Mouse (Mus musculus): ENCODE measurements around the gene Olfr1511. TPM values are rescaled to one million over a fixed set of nuclear protein-coding genes. Genes with fewer than 3 reads are reported as not detected.

The Olfr1511 gene
- not detected in 2 replicates for polyA plus RNA-seq (2012; rRNA removed)

GRCm38 (mm10) chr14:52397279-52397678 is at the start of gene Olfr1511:
Gene Olfr1511 (minus strand): TSS chr14:52397379.

DNA sequence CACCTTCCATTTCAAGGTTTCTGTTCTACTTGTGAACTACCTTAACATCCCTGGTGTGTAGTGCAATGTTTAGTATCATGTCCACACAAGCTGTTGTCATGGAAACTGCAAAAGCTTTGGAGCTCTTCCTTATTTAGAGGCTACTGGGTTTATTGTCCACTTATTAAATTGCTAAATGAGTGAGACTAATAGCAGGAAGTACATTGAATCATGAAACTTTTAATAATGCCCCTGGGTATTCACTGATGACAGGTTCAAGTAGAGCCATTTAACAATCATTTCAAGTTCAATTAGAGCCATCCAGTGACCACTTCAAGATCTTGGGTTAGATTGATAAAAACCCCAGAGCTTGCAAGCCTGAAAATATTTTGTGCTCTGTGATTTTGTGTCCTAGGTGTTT is 45.5 kb upstream of the Olfr1511 start, which contains the start of gene Olfr1509:
Olfr1509 (plus strand) TSS at position 301 of the 400 bp plus-strand sequence.

GRCm38 (mm10) chr14:52414273-52414672 is 17.1 kb upstream of the Olfr1511 start, which contains the start of gene Olfr1510:
Gene Olfr1510 (minus strand): TSS chr14:52414373.

DNA sequence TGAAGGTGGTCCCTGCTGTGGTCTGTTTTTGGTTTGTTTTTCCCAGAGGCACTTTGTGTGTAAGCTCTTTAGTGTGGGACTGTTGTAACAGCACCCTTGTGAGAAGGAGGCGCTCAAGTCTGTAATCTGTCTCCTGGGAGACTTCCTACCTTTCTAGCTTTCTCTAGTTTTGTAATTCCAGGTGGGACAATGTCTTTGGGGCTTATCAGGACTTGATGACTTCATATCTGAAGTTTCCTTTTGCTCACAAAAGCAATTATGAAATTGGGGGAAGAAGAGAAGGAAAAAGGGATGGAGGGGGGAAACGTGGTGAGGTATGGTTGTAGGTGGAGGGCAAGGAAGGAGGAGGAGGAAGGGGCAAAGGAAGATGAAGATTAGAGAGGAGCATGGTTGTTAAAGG is 18.1 kb downstream of the Olfr1511 start, which contains the start of gene Olfr1512:
Olfr1512 (minus strand) TSS at position 101 of the 400 bp plus-strand sequence.

DNA sequence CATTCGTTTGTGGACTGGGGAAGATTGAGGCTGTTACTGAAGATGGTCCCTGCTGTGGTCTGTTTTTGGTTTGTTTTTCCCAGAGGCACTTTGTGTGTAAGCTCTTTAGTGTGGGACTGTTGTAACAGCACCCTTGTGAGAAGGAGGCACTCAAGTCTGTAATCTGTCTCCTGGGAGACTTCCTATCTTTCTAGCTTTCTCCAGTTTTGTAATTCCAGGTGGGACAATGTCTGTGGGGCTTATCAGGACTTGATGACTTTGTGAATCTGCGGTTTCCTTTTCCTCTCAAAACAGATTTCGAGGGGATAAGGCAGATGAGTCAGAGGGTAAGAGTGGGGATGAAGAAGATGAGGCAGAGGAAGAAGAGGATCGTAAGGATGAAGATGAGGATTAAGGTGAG is 40.9 kb downstream of the Olfr1511 start, which contains the start of gene Olfr1513:
Olfr1513 (minus strand) TSS at position 101 of the 400 bp plus-strand sequence.

Other genes starting within 250 kb of the Olfr1511 start
- 29.1 and 29.4 TPM in 2 replicates for gene Supt16, start 200.0 kb downstream of the Olfr1511 start, polyA plus RNA-seq (2012; rRNA removed)
- 53.7 and 56.0 TPM in 2 replicates for gene Chd8, start 139.6 kb downstream of the Olfr1511 start, polyA plus RNA-seq (2012; rRNA removed)
- gene Tox4, start 118.2 kb downstream of the Olfr1511 start, polyA plus RNA-seq (2012; rRNA removed) = 42.1 and 45.0 TPM in 2 replicates
- 50.3 and 51.5 TPM in 2 replicates for gene Rab2b, start 117.8 kb downstream of the Olfr1511 start, polyA plus RNA-seq (2012; rRNA removed)
- gene Mettl3, start 92.3 kb downstream of the Olfr1511 start, polyA plus RNA-seq (2012; rRNA removed) = 41.3 and 41.4 TPM in 2 replicates
- gene Sall2, start 68.6 kb downstream of the Olfr1511 start, polyA plus RNA-seq (2012; rRNA removed) = 39.7 and 42.2 TPM in 2 replicates
- not detected in 2 replicates for gene Olfr1513, start 41.0 kb downstream of the Olfr1511 start, polyA plus RNA-seq (2012; rRNA removed)
- gene Olfr1512, start 18.2 kb downstream of the Olfr1511 start, polyA plus RNA-seq (2012; rRNA removed) = not detected in 2 replicates
- gene Olfr1510, start 17.0 kb upstream of the Olfr1511 start, polyA plus RNA-seq (2012; rRNA removed) = not detected in 2 replicates
- not detected in 2 replicates for gene Olfr1509, start 45.6 kb upstream of the Olfr1511 start, polyA plus RNA-seq (2012; rRNA removed)
- gene Olfr1508, start 70.1 kb upstream of the Olfr1511 start, polyA plus RNA-seq (2012; rRNA removed) = not detected in 2 replicates
- gene Olfr1507, start 98.4 kb upstream of the Olfr1511 start, polyA plus RNA-seq (2012; rRNA removed) = 0.04 TPM in 1 of 2 replicates, not detected in the other